Mouse (Mus musculus) ES-E14 (cell line): ENCODE data around the gene Il17d.

Source experiments
- CHD2 ChIP-seq: IDR thresholded peaks from 2 replicates; pipeline ENCODE4 v1.6.1; 2014; ENCODE audit warnings: mild to moderate bottlenecking, low read depth, low read length, inconsistent platforms
- HCFC1 ChIP-seq: IDR thresholded peaks from 2 replicates; pipeline ENCODE4 v1.6.1; 2012; ENCODE audit warnings: low read length, inconsistent platforms, borderline replicate concordance; ENCODE audit not compliant: insufficient read depth
- MAFK ChIP-seq: IDR thresholded peaks from 2 replicates; pipeline ENCODE4 v1.6.1; 2014; ENCODE audit warnings: mild to moderate bottlenecking, low read depth, low read length, inconsistent platforms; ENCODE audit not compliant: insufficient read depth
- ZC3H11A ChIP-seq: IDR thresholded peaks from 2 replicates; pipeline ENCODE4 v1.6.1; 2012; ENCODE audit warnings: low read depth, mild to moderate bottlenecking, inconsistent platforms, low read length, borderline replicate concordance
- ZNF384 ChIP-seq: IDR thresholded peaks from 2 replicates; pipeline ENCODE4 v1.6.1; 2012; ENCODE audit warnings: low read depth, low read length, inconsistent platforms

DNA sequence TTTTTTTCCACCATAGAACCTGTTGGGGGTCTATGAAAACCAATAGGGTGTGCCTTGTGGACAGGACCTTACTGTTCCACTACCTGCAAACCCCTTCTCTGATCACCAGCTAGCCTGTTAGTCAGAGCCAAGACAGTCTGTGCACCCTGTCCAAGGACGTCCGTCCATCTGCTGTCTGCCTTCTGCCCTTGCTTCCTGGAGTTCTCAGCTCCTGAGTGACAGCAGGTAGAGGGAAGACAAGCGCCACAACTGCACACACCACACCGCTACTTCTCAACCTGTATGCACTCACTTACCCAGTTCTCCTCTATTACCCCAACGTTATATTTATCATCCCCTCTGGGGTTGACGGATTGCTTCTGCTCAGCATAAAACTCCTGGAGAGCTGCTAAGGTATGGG is 41.0 kb downstream of the Il17d start:
- TF ChIP-seq CHD2 (no peak), MAFK (no peak), HCFC1 (no peak), ZC3H11A (no peak), ZNF384 (no peak)
